Mouse (Mus musculus): ENCODE results near the gene Cnga3. TPM values are rescaled to one million over a fixed set of nuclear protein-coding genes. Genes with fewer than 3 reads are reported as not detected.

The Cnga3 gene
- total RNA-seq, 2 experiments from 2014 or later, result 0.73 TPM

- no peak for DNase-seq (ENCODE audit: low spot score)
- intact Hi-C loops (cut with DNase I), result no loop called here
These were observed 44.2 kb downstream of the Cnga3 start for GRCm38 (mm10) chr1:37258443-37258842.

DNA sequence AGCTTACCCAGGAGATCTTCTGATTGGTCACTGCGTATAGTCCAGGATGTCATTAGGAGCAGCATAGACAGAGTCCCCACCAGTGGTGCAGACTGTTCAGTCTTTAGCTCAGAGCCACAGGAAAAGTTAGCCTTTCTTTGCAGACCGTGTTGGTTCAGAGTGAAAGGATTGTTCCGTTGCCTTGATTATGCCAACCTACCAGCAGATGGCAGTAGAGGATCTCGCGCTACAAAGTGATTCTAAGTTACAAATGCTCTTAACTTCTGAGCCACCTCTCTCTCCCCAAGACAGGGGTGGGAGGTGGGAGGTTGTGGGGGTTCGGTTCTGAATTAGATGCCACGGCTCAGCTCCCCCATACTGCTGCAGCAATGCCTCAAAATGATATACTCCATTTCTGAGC lies 58.2 kb downstream of the Cnga3 start:
- no peak for DNase-seq (ENCODE audit: low spot score)
- intact Hi-C loops (cut with DNase I), result loop anchor here (1.0 kb wide), 2 partner anchors 129 to 367 kb away; no protein-coding TSS in a partner anchor

- intact Hi-C loops (cut with DNase I), result no loop called here
These were observed 72.3 kb downstream of the Cnga3 start for GRCm38 (mm10) chr1:37286556-37286955.

GRCm38 (mm10) chr1:37287748-37288147 lies 73.5 kb downstream of the Cnga3 start:
- intact Hi-C loops (cut with DNase I), result no loop called here
- no peak for DNase-seq (ENCODE audit: low spot score)

More at GRCm38 (mm10) chr1:37286556-37286955, 72.3 kb downstream of the Cnga3 start:
- no peak for DNase-seq (ENCODE audit: low spot score)

- intact Hi-C loops (cut with DNase I), result no loop called here
- DNase-seq (ENCODE audit: low spot score), result no peak
These were observed 74.1 kb downstream of the Cnga3 start for GRCm38 (mm10) chr1:37288181-37288935.

DNA sequence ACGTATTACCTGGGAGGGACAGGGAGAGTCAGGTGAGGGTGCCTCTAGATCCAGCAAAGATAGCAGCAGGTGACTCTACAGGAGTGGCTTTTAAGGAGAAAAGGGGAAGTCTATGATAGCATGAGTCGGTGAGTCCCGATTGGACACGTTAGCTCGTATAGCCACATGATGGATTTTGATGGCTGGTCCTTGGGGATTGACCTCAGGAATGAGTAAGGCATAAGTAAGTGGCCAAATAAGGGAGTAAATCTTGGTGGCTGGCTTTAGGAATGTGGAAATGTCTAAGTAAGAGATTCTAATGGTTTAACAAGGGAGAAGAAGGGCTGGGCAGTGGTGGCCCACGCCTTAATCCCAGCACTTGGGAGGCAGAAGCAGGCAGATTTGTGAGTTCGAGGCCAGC lies 74.7 kb downstream of the Cnga3 start:
- DNase-seq (ENCODE audit: low spot score), result no peak
- intact Hi-C loops (cut with DNase I), result no loop called here

- intact Hi-C loops (cut with DNase I), result no loop called here
- no peak for DNase-seq (ENCODE audit: low spot score)
These were observed 82.2 kb downstream of the Cnga3 start for GRCm38 (mm10) chr1:37296414-37296813.

- intact Hi-C loops (cut with DNase I), result no loop called here
- no peak for DNase-seq (ENCODE audit: low spot score)
These were observed 84.7 kb downstream of the Cnga3 start for GRCm38 (mm10) chr1:37298904-37299303.

DNA sequence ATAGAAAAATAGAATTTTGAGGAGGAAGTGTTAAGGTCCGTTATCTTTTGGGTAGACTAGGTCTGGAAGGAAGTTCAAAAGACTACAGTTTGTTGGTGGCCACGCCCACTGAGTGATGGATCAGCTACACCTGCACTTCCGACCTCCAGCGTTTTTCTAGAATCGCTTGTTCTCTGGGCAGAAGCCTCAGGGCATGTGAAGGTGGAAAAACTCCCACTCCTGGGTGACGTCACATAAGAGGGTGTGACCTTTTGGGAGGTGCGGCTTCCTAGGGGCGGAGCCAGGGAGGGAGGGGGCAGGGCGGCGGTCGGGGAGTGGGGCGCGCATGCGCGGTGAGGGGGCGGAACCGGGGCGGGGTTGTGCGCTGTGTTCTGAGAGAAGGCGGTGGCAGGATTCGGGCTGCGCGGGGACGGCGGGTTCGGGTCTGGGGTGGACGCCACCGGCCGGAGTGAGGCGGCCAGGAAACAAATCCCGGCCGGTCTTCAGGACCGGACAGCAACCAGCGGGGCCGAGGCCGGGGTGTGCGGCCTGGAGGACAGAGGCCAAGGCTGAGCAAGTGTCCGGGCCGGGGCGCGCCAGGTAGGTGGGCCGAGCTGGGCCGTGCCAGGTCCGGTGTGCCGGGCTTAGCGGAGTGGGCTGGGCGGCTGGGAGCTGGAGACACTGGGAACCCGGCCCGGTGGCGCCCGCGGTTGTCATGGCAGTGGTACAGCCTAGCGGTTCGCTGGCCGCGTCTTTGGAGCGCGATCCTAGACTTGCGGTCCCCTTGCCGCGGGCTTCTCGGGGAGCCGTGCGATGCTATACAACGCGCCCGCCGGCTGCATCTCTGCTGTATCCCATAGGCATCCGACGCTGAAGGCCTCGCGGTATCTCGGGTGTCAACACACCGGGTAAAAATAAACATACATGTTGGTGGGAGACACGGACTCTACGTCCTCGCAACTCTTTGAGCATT lies 85.6 kb downstream of the Cnga3 start, which contains the start of gene Inpp4a:
Gene Inpp4a, plus strand, starts transcription at position 326 of the 952 bp plus-strand sequence.
- peak; percentile 80 for DNase-seq (ENCODE audit: low spot score)
- intact Hi-C loops (cut with DNase I), result no loop called here

DNA sequence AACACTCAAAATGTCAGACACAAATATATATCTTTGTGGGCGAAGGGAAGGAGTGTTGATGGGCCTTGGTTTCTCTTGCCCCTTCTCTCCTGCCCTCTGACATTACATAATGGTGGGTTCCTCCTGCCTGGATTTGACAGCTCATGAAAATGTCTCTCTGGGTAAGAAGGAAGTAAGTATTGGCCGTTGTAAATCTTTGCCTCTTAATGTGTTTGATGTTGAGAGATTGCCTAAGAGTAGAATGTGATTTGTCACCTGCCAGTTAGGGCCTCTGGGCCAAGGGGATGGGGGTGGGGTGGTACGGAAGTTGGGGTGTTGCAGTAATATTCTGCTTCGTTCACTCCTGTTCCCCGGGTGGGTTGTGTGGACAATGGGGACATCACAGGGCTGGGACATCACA lies 86.4 kb downstream of the Cnga3 start:
- no peak for DNase-seq (ENCODE audit: low spot score)
- intact Hi-C loops (cut with DNase I), result no loop called here

GRCm38 (mm10) chr1:37302801-37303200 lies 88.6 kb downstream of the Cnga3 start:
- intact Hi-C loops (cut with DNase I), result no loop called here
- no peak for DNase-seq (ENCODE audit: low spot score)

GRCm38 (mm10) chr1:37305691-37306287 lies 91.6 kb downstream of the Cnga3 start:
- intact Hi-C loops (cut with DNase I), result no loop called here
- no peak for DNase-seq (ENCODE audit: low spot score)

GRCm38 (mm10) chr1:37307586-37307985 lies 93.4 kb downstream of the Cnga3 start:
- no peak for DNase-seq (ENCODE audit: low spot score)
- intact Hi-C loops (cut with DNase I), result no loop called here

GRCm38 (mm10) chr1:37308021-37308742 lies 93.9 kb downstream of the Cnga3 start:
- intact Hi-C loops (cut with DNase I), result no loop called here
- DNase-seq (ENCODE audit: low spot score), result no peak

GRCm38 (mm10) chr1:37308743-37309100 lies 94.5 kb downstream of the Cnga3 start:
- intact Hi-C loops (cut with DNase I), result no loop called here
- DNase-seq (ENCODE audit: low spot score), result no peak

DNA sequence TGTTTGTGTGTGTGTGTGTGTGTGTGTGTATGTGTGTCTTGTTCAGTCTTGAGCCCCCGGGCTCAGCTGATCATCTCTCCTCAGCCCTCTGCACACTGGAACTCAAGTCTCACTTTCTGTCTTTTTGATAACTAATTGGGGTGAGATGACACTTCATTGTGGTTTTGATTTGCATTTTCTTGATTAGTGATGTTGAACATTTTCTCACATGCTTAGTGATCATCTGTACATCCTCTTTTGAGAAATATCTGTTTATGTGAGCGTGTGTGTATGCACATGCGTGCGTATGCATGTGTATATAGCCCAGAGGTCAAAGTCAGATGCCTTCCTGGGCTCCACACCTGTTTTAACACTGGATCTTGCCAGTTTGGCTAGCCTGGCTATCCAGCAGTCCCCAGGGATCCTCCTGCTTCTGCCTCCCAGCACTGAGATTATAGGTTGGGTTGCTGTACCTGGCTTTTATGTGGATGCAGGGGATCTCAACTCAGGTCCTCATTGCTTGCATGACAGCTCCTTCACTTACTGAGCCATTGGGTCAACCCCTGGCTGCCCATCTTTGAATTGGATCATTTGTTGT lies 95.8 kb downstream of the Cnga3 start:
- intact Hi-C loops (cut with DNase I), result no loop called here
- no peak for DNase-seq (ENCODE audit: low spot score)

All from heart, postnatal 25 days (tissue).